16 mouse cellular contexts compared by ENCODE assay signal in genomic region chr3:83689068-83689976, GRCm38 (mm10).
DNase-seq lines count a peak whose midpoint lies in the region; ATAC-seq and TF ChIP-seq lines count a peak whose summit lies in the region.
"Had no signal": no experiment of that assay in that cellular context is flagged by ENCODE, and none has a peak within 500 bp of the region (broad histone marks: within the 10 kb centered on the region; RNA-seq: fewer than 3 reads in every experiment).

No protein-coding gene starts in this region.

- H3K4me2 ChIP-seq in kidney, embryonic 14.5 days (replicated peaks; ENCODE audit: low read depth, low read length): no peak overlapping the region
- H3K4me2 ChIP-seq: limb, embryonic 15.5 days; midbrain, embryonic 13.5 days had no signal

- peak; percentile 71 to 90 for DNase-seq in adrenal gland, adult (ENCODE audit: inconsistent age in 2 of 2, low spot score in 1 of 2)
- no peak for DNase-seq in adrenal gland, postnatal 4 days (ENCODE audit: low spot score in 2 of 2)
- DNase-seq in kidney, adult 2 months: peak; percentile 13
- peak; percentile 76 for DNase-seq in adrenal gland, adult 2 months
- DNase-seq in embryo, embryonic 11 days: peak; percentile 35
- DNase-seq in cerebellum, adult 18-20 months: no peak
- no peak for DNase-seq in retina, postnatal 1 day
- DNase-seq: cerebellum, adult 11 months; heart, adult 2 months; kidney, adult 18-20 months; liver, postnatal 0 days had no signal

- no peak for ATAC-seq in kidney, embryonic 14.5 days (ENCODE audit: low FRiP score, low TSS enrichment)
- ATAC-seq: forebrain, embryonic 16.5 days; liver, postnatal 0 days; midbrain, embryonic 13.5 days had no signal

- H3K9me3 ChIP-seq in kidney, embryonic 14.5 days (ENCODE audit: control insufficient read depth, low read length): no peaks in the 10 kb centered on the region
- H3K9me3 ChIP-seq: limb, embryonic 15.5 days; midbrain, embryonic 13.5 days had no signal

- WGBS in kidney, adult 2 months: 59% methylated on average over 12 of the region's 12 CpGs
- 67% methylated on average over 12 of the region's 12 CpGs for WGBS in kidney, embryonic 14.5 days

- TF ChIP-seq POLR2A in kidney, adult 2 months (IDR thresholded peaks at IDR 0.05; ENCODE audit: low read depth, low read length): no peak

- no peak overlapping the region for H3K4me3 ChIP-seq in kidney, adult 2 months (ENCODE audit: insufficient read depth, low read depth, low read length)
- no peak overlapping the region for H3K4me3 ChIP-seq in kidney, embryonic 14.5 days (ENCODE audit: low read length)
- H3K4me3 ChIP-seq: erythroblast, embryonic 14.5 days; heart, adult 2 months; limb, embryonic 15.5 days; midbrain, embryonic 13.5 days had no signal

- no peak for TF ChIP-seq CTCF in kidney, adult 2 months (conservative IDR thresholded peaks at IDR 0.05; ENCODE audit: insufficient read depth, insufficient read length, low read depth, low read length)

- no peaks in the 10 kb centered on the region for H3K27me3 ChIP-seq in kidney, adult 2 months (replicated peaks; ENCODE audit: control insufficient read depth, insufficient read depth, low read length)
- H3K27me3 ChIP-seq in kidney, embryonic 14.5 days (ENCODE audit: control insufficient read depth, insufficient read depth, low read length): no peaks in the 10 kb centered on the region
- H3K27me3 ChIP-seq: limb, embryonic 15.5 days; midbrain, embryonic 13.5 days had no signal

- no peaks in the 10 kb centered on the region for H3K4me1 ChIP-seq in kidney, adult 2 months (ENCODE audit: control insufficient read depth, insufficient read depth, low read length)
- H3K4me1 ChIP-seq in kidney, embryonic 14.5 days (ENCODE audit: control insufficient read depth, insufficient read depth, low read length): no peaks in the 10 kb centered on the region
- H3K4me1 ChIP-seq: limb, embryonic 15.5 days; midbrain, embryonic 13.5 days had no signal

- no peak overlapping the region for H3K9ac ChIP-seq in kidney, embryonic 14.5 days (ENCODE audit: low read depth, low read length)
- H3K9ac ChIP-seq: limb, embryonic 15.5 days; liver, postnatal 0 days; midbrain, embryonic 13.5 days had no signal

- no peak overlapping the region for H3K27ac ChIP-seq in kidney, adult 2 months (ENCODE audit: insufficient read depth, low read depth, low read length)
- no peak overlapping the region for H3K27ac ChIP-seq in kidney, embryonic 14.5 days (ENCODE audit: low read depth, low read length)
- H3K27ac ChIP-seq: heart, adult 2 months; limb, embryonic 15.5 days; midbrain, embryonic 13.5 days had no signal

- H3K36me3 ChIP-seq in kidney, adult 2 months (ENCODE audit: control insufficient read depth, insufficient read depth, low read length): no peaks in the 10 kb centered on the region
- no peaks in the 10 kb centered on the region for H3K36me3 ChIP-seq in kidney, embryonic 14.5 days (ENCODE audit: control insufficient read depth, insufficient read depth, low read length)
- H3K36me3 ChIP-seq: limb, embryonic 15.5 days; midbrain, embryonic 13.5 days had no signal

Comparison
In these comparisons a context has a peak if more than half of its experiments do, and no peak if none do; other contexts are left out.
1. DNase-seq: peak in adrenal gland, adult (2 of 2), kidney, adult 2 months (single experiment), adrenal gland, adult 2 months (single experiment) and embryo, embryonic 11 days (single experiment); none in adrenal gland, postnatal 4 days (0 of 2), cerebellum, adult 18-20 months (0 of 2) and retina, postnatal 1 day (single experiment).